8 mouse cellular contexts compared by ENCODE assay signal in genomic region chr12:116281427-116282281, GRCm38 (mm10). TPM values are rescaled to one million over a fixed set of nuclear protein-coding genes. Genes with fewer than 3 reads are reported as not detected.
DNase-seq lines count a peak whose midpoint lies in the region; ATAC-seq lines count a peak whose summit lies in the region.

No protein-coding gene starts in this region.

- WGBS in forebrain, embryonic 11.5 days: under 1% methylated on average over 55 of the region's 55 CpGs

- H3K27ac ChIP-seq in forebrain, embryonic 11.5 days (ENCODE audit: low read depth, low read length): peak overlapping the region; percentile 91

- H3K4me2 ChIP-seq in forebrain, embryonic 11.5 days (ENCODE audit: low read depth, low read length, severe bottlenecking): peak overlapping the region; percentile 98

- no peaks in the 10 kb centered on the region for H3K36me3 ChIP-seq in forebrain, embryonic 11.5 days (ENCODE audit: control insufficient read depth, insufficient read depth, low read length)

- ATAC-seq in forebrain, embryonic 11.5 days (replicated peaks; ENCODE audit: low FRiP score): no peak

- peak overlapping the region; percentile 96 for H3K9ac ChIP-seq in forebrain, embryonic 11.5 days (ENCODE audit: low read length)

- peaks cover 2% of the 10 kb centered on the region; the same call in 1 of the 2 replicates for H3K4me1 ChIP-seq in forebrain, embryonic 11.5 days (replicated peaks; ENCODE audit: control insufficient read depth, insufficient read depth, low read length)

- peak; percentile 53 to 79 for DNase-seq in adrenal gland, adult (ENCODE audit: inconsistent age in 2 of 2, low spot score in 1 of 2)
- DNase-seq in adrenal gland, postnatal 4 days (ENCODE audit: low spot score in 2 of 2): no peak
- peak; percentile 66 for DNase-seq in brain, adult 2 months (ENCODE audit: low read depth, low spot score)
- DNase-seq in forebrain, embryonic 11.5 days (ENCODE audit: low spot score): peak; percentile 66
- DNase-seq in heart, postnatal 4 days: peak; percentile 18
- peak; percentile 13 to 29 for DNase-seq in layer of hippocampus, postnatal 14 days (ENCODE audit: low spot score in 2 of 2)
- peak; percentile 22 for DNase-seq in lung, postnatal 10 days
- DNase-seq in retina, postnatal 7 days (ENCODE audit: low read depth, low spot score): peak; percentile 8

- no peaks in the 10 kb centered on the region for H3K9me3 ChIP-seq in forebrain, embryonic 11.5 days (ENCODE audit: control insufficient read depth, low read length)

- peak overlapping the region; percentile 96 for H3K4me3 ChIP-seq in forebrain, embryonic 11.5 days (ENCODE audit: low read depth, low read length)

- H3K27me3 ChIP-seq in forebrain, embryonic 11.5 days (ENCODE audit: control insufficient read depth, insufficient read depth, low read length): no peaks in the 10 kb centered on the region

RNA-seq across cellular contexts. Expression of gene Esyt2, which starts 0.7 kb away (rescaled TPM):
- total RNA-seq in adrenal gland, postnatal 4 days (2021): 10 to 100 TPM; 44.7 to 53.2 TPM
- 19.1 and 20.8 TPM in 2 replicates for polyA plus RNA-seq in forebrain, embryonic 11.5 days (2014; fragmentation: Nextera tagmentation; extraction: Ambion mirVana)
- total RNA-seq in heart, postnatal 4 days (2021): 10 to 100 TPM; 33.8 to 38.4 TPM
- 10 to 100 TPM; 64.7 to 65.9 TPM for total RNA-seq in layer of hippocampus, postnatal 14 days (2021)

RNA-seq across cellular contexts. Expression of gene Gm11027, which starts 6.5 kb away (rescaled TPM):
- not detected for total RNA-seq in adrenal gland, postnatal 4 days (2021)
- not detected in 2 replicates for polyA plus RNA-seq in forebrain, embryonic 11.5 days (2014; fragmentation: Nextera tagmentation; extraction: Ambion mirVana)
- total RNA-seq in heart, postnatal 4 days (2021): not detected
- total RNA-seq in layer of hippocampus, postnatal 14 days (2021): not detected

RNA-seq across cellular contexts. Expression of gene Wdr60, which starts 18.8 kb away (rescaled TPM):
- 10 to 100 TPM; 11.1 to 12.1 TPM for total RNA-seq in adrenal gland, postnatal 4 days (2021)
- 16.4 and 18.1 TPM in 2 replicates for polyA plus RNA-seq in forebrain, embryonic 11.5 days (2014; fragmentation: Nextera tagmentation; extraction: Ambion mirVana)
- 1 to 10 TPM; 2.6 to 2.8 TPM for total RNA-seq in heart, postnatal 4 days (2021)
- 10 to 100 TPM; 15.2 to 16.5 TPM for total RNA-seq in layer of hippocampus, postnatal 14 days (2021)

Comparison
In these comparisons a context has a peak if more than half of its experiments do, and no peak if none do; other contexts are left out.
1. DNase-seq: peak in adrenal gland, adult (2 of 2), brain, adult 2 months (single experiment), forebrain, embryonic 11.5 days (single experiment), heart, postnatal 4 days (single experiment), layer of hippocampus, postnatal 14 days (2 of 2), lung, postnatal 10 days (single experiment) and retina, postnatal 7 days (single experiment); none in adrenal gland, postnatal 4 days (0 of 2).